Mouse (Mus musculus) lung, adult 10 weeks (tissue): Measurements from ENCODE around the gene Tada2a. TPM values are rescaled to one million over a fixed set of nuclear protein-coding genes. Genes with fewer than 3 reads are reported as not detected.

Experiments used
- polyA plus RNA-seq: library from polyadenylated mRNA; stranded (reverse); fragments of 350-450 nt; fragmentation: Illumina TruSeq; extraction: RNeasy Lipid Tissue Mini Kit (QIAGEN cat#74804); gene quantifications from one replicate; pipeline ENCODE4 v1.2.3, GENCODE M21; 2014; ENCODE audit warnings: low read depth, low replicate concordance; ENCODE audit not compliant: insufficient read depth

Tada2a gene
- polyA plus RNA-seq: 8.2 TPM

DNA sequence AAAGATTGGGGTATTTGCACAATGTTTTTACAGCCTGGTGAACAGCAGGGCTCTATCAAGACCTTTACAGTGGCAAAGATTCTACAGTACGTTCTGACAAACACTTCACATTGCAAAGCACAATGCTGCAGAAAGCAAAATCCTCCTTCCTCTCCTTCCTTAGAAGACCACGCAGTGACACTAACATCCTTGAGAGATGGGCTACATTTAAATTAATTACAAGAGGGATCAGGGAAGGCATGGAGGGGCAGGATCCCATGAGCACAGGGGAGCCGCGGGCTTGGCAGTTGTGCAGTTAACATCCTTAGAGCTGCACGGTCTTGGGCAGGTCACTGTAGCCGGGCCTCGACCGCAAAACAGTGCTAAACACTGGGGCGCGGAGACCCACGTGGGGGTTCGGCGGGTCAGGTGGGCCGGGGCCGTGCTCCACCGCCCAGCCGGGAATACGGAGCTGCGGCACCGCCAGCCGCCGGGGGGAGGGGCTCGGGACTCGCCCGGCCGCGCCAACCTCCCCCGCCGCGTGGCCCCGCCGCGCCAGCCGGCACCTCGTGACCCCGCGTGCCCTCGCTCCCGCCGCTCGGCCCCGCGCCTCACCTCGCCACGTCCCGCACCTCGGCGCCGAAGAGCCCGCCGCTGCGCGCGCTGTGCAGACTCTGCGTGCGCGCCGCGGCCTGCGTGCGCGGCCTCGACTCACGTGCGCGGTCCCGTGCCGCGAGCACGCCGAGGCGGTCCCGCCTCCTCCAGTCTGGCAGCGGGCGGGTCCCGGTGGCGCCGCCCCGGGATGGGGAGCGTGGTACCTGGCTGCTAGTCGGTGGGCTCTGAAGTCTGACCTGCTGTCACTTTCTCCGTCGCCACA lies at the start of gene Tada2a, which contains the start of gene Acaca:
TSS of gene Tada2a (minus strand) at position 658 of the 856 bp plus-strand sequence.
TSS of gene Acaca (plus strand) at position 730 of the 856 bp plus-strand sequence.

DNA sequence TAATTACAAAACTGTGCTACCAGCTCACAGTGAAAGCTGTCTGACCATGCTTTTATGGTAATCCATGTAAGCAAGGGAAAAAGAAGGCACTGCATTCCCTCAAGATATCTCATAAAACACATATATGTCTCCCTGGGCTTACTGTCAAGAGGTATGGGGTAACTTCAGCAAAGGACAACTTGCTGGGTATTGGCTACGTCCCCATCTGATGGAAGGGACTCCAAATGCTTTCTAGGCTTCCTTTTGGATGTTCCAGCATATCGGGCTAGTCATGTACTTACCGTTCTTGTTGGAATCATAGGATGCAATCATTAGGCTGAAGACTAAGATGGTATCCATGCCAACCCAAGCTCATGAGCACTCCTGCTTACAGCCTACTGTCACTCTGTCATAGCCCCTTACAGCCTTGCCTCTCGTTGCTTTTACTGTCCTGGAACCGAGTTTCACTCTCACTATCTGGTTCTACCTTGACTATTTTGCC lies 37.7 kb upstream of the Tada2a start, which contains the start of gene Gm11437:
TSS of gene Gm11437 (minus strand) at position 431 of the 481 bp plus-strand sequence.

DNA sequence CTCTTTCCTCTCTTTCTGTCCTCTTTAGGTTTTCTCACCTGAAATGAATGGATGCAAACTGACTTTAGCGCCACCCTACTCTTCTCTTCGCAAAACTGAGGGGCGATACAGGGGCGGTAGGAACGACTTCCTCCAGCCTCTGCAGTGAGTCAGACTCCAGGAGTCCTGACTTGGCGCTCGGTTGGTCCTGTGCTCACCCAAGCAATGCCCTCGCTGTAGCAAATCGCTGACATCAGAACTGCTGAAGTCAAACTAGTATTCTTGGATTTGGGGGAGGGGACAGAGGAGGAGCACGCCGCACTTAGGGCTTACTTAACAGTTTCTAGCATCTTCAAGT lies 60.4 kb downstream of the Tada2a start, which contains the start of gene Dusp14:
TSS of gene Dusp14 (minus strand) at position 228 of the 337 bp plus-strand sequence.

Other genes with a start within 250 kb of the Tada2a start
- gene Ddx52, start 187.5 kb downstream of the Tada2a start, polyA plus RNA-seq: 9.7 TPM
- gene Synrg, start 165.2 kb downstream of the Tada2a start, polyA plus RNA-seq: 8.8 TPM
- gene Dusp14, start 60.3 kb downstream of the Tada2a start, polyA plus RNA-seq: 36.5 TPM
- 11.5 TPM for gene Acaca, start 72 bp upstream of the Tada2a start, polyA plus RNA-seq
- gene Gm11437, start 37.9 kb upstream of the Tada2a start, polyA plus RNA-seq: not detected